Comparison of ENCODE assay signal across 12 mouse cellular contexts in the genomic region with DNA sequence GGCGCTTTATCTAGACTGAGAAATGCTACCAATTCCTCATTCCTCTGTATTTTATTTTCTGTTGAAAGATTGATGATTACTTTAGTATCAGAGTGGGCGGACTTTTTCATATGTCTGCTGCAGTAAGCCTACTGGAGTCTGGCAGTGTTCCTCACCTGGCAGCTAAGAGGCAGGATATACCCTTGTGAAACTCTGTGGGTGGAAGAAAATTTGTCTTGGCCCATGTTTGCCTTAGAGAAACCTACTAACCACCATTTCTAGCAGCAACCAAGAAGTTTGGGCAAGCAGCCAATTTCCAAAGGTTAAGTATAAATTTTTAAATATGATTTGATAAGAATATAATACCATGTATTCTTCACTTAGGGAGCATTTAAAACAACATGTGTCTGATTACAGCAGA.
DNase-seq lines count a peak whose midpoint lies in the region; ATAC-seq and TF ChIP-seq lines count a peak whose summit lies in the region.
"Had no signal": no experiment of that assay in that cellular context is flagged by ENCODE, and none has a peak within 500 bp of the region (broad histone marks: within the 10 kb centered on the region; RNA-seq: fewer than 3 reads in every experiment).

No protein-coding gene starts in this region.

- 52% methylated on average over 2 of the region's 2 CpGs for WGBS in limb, embryonic 14.5 days
- WGBS in limb, embryonic 10.5 days: 64% methylated on average over 2 of the region's 2 CpGs

- H3K27ac ChIP-seq in limb, embryonic 14.5 days (replicated peaks; ENCODE audit: low read depth, low read length): no peak overlapping the region
- H3K27ac ChIP-seq in limb, embryonic 10.5 days: no peak overlapping the region
- H3K27ac ChIP-seq: forebrain, embryonic 15.5 days; heart, embryonic 15.5 days; midbrain, embryonic 13.5 days had no signal

- peaks cover 10% of the 10 kb centered on the region for H3K4me1 ChIP-seq in limb, embryonic 14.5 days (ENCODE audit: control insufficient read depth, insufficient read depth, low read length)
- H3K4me1 ChIP-seq in limb, embryonic 10.5 days: peaks cover 10% of the 10 kb centered on the region

- 0 out of 2 replicates have a peak, but pooled peaks have one; percentile 53 for ATAC-seq in limb, embryonic 14.5 days (ENCODE audit: low FRiP score, low read depth)
- ATAC-seq: forebrain, embryonic 15.5 days; intestine, postnatal 0 days; midbrain, embryonic 13.5 days had no signal

- H3K9ac ChIP-seq in limb, embryonic 14.5 days (ENCODE audit: low read depth, low read length, severe bottlenecking): no peak overlapping the region
- H3K9ac ChIP-seq: forebrain, embryonic 15.5 days; heart, embryonic 15.5 days; midbrain, embryonic 13.5 days had no signal

- H3K9me3 ChIP-seq in limb, embryonic 14.5 days (ENCODE audit: control insufficient read depth, low read length): no peaks in the 10 kb centered on the region
- no peaks in the 10 kb centered on the region for H3K9me3 ChIP-seq in limb, embryonic 10.5 days (replicated peaks)
- H3K9me3 ChIP-seq: forebrain, embryonic 15.5 days; heart, embryonic 15.5 days; midbrain, embryonic 13.5 days had no signal

- peaks cover 5% of the 10 kb centered on the region for H3K79me2 ChIP-seq in myocyte (ENCODE audit: control insufficient read depth, insufficient read depth)

- no peak overlapping the region for H3K4me2 ChIP-seq in limb, embryonic 14.5 days (replicated peaks; ENCODE audit: low read depth, low read length, severe bottlenecking)
- H3K4me2 ChIP-seq in myocyte (ENCODE audit: low read depth): peak overlapping the region; percentile 45
- H3K4me2 ChIP-seq: forebrain, embryonic 15.5 days; heart, embryonic 15.5 days; midbrain, embryonic 13.5 days had no signal

- no peak for TF ChIP-seq POLR2A in limb, embryonic 14.5 days (IDR thresholded peaks at IDR 0.05; ENCODE audit: borderline replicate concordance, extremely low read depth, insufficient read depth, insufficient read length)
- no peak for TF ChIP-seq POLR2A in brain, embryonic 14.5 days (IDR thresholded peaks at IDR 0.05; ENCODE audit: borderline replicate concordance, extremely low read depth, insufficient read depth, insufficient read length, poor library complexity, severe bottlenecking)
- TF ChIP-seq POLR2A in myocyte (IDR thresholded peaks at IDR 0.05; ENCODE audit: insufficient read length, low read depth): no peak

- H3ac ChIP-seq in myocyte (ENCODE audit: control insufficient read depth, insufficient read length): no peak overlapping the region

- no peaks in the 10 kb centered on the region for H3K36me3 ChIP-seq in limb, embryonic 14.5 days (ENCODE audit: control insufficient read depth, insufficient read depth, low read length)
- no peaks in the 10 kb centered on the region for H3K36me3 ChIP-seq in limb, embryonic 10.5 days
- H3K36me3 ChIP-seq in myocyte (ENCODE audit: control insufficient read depth, insufficient read depth): no peaks in the 10 kb centered on the region
- H3K36me3 ChIP-seq: forebrain, embryonic 15.5 days; heart, embryonic 15.5 days; midbrain, embryonic 13.5 days had no signal

- H3K27me3 ChIP-seq in limb, embryonic 14.5 days (ENCODE audit: control insufficient read depth, insufficient read depth, low read length): no peaks in the 10 kb centered on the region
- H3K27me3 ChIP-seq in limb, embryonic 10.5 days (ENCODE audit: low read depth, poor library complexity, severe bottlenecking): no peaks in the 10 kb centered on the region
- no peaks in the 10 kb centered on the region for H3K27me3 ChIP-seq in myocyte (ENCODE audit: control insufficient read depth, insufficient read depth, insufficient read length)
- H3K27me3 ChIP-seq: forebrain, embryonic 15.5 days; heart, embryonic 15.5 days; midbrain, embryonic 13.5 days had no signal

- TF ChIP-seq CTCF in brain, embryonic 14.5 days (IDR thresholded peaks at IDR 0.05; ENCODE audit: borderline replicate concordance, extremely low read depth, insufficient read depth, insufficient read length): no peak

- intact Hi-C loops in heart, postnatal 10 days (cut with DNase I): no loop called here

- peak; percentile 70 for DNase-seq in limb, embryonic 14.5 days (ENCODE audit: low spot score)
- DNase-seq in limb, embryonic 10.5 days (ENCODE audit: low spot score): no peak
- peak; percentile 22 for DNase-seq in brain, embryonic 14.5 days (ENCODE audit: low read depth)
- peak; percentile 26 to 40 for DNase-seq in layer of hippocampus, adult 8-10 months (ENCODE audit: low spot score in 2 of 2)
- DNase-seq in heart, postnatal 10 days: no peak
- no peak for DNase-seq in embryo, embryonic 10.5 days (ENCODE audit: low spot score)
- DNase-seq: liver had no signal

- H3K4me3 ChIP-seq in limb, embryonic 14.5 days (replicated peaks; ENCODE audit: low read length): no peak overlapping the region
- no peak overlapping the region for H3K4me3 ChIP-seq in limb, embryonic 10.5 days
- H3K4me3 ChIP-seq in myocyte: no peak overlapping the region
- H3K4me3 ChIP-seq: forebrain, embryonic 15.5 days; heart, embryonic 15.5 days; midbrain, embryonic 13.5 days had no signal

TF ChIP-seq in myocyte, 11 proteins besides CTCF, POLR2A, EP300 and RAD21:
- TF ChIP-seq CEBPB (IDR thresholded peaks at IDR 0.05; ENCODE audit: insufficient read depth, poor library complexity, severe bottlenecking) (peak; percentile 40; the same call in 1 of the 2 replicates), MAX (IDR thresholded peaks at IDR 0.05; ENCODE audit: low read depth) (no peak)

Comparison
In these comparisons a context has a peak if more than half of its experiments do, and no peak if none do; other contexts are left out.
1. DNase-seq: peak in limb, embryonic 14.5 days (single experiment), brain, embryonic 14.5 days (single experiment) and layer of hippocampus, adult 8-10 months (2 of 2); none in limb, embryonic 10.5 days (single experiment), heart, postnatal 10 days (0 of 2) and embryo, embryonic 10.5 days (single experiment).